Mouse (Mus musculus) megakaryocyte, embryonic 14.5 days (primary cell): ENCODE data around the gene Gpr119. TPM values are rescaled to one million over a fixed set of nuclear protein-coding genes. Genes with fewer than 3 reads are reported as not detected.

Experiments used
- H3K27me3 ChIP-seq: replicated peaks from 2 replicates; pipeline ENCODE3; 2012; ENCODE audit warnings: inconsistent platforms
- H3K36me3 ChIP-seq: replicated peaks from 2 replicates; pipeline ENCODE3; 2012; ENCODE audit warnings: low read length, inconsistent platforms, mixed read lengths
- H3K4me1 ChIP-seq: 2 replicates; pipeline ENCODE4 v1.6.1; 2012; ENCODE audit warnings: inconsistent platforms
- H3K4me3 ChIP-seq: replicated peaks from 2 replicates; pipeline ENCODE3; 2012; ENCODE audit warnings: moderate library complexity, mild to moderate bottlenecking, inconsistent platforms
- H3K9me3 ChIP-seq: 2 replicates; pipeline ENCODE4 v1.6.1; 2012; ENCODE audit warnings: inconsistent platforms
- FLI1 ChIP-seq: IDR thresholded peaks from 2 replicates; pipeline ENCODE4 v1.6.1; 2012; ENCODE audit warnings: low read length, inconsistent platforms, mixed read lengths
- GATA1 ChIP-seq: IDR thresholded peaks from 3 replicates; pipeline ENCODE4 v1.6.1; 2012; ENCODE audit warnings: mixed read lengths, low read length, inconsistent platforms, borderline replicate concordance
- polyA plus RNA-seq: library from polyadenylated mRNA; stranded (reverse); fragments of >175 nt; gene quantifications from 2 replicates; pipeline ENCODE4 v1.2.3, GENCODE M21; 2012; ENCODE audit warnings: low replicate concordance; ENCODE audit not compliant: insufficient read depth

Gene Gpr119
- not detected in 2 replicates for polyA plus RNA-seq

DNA sequence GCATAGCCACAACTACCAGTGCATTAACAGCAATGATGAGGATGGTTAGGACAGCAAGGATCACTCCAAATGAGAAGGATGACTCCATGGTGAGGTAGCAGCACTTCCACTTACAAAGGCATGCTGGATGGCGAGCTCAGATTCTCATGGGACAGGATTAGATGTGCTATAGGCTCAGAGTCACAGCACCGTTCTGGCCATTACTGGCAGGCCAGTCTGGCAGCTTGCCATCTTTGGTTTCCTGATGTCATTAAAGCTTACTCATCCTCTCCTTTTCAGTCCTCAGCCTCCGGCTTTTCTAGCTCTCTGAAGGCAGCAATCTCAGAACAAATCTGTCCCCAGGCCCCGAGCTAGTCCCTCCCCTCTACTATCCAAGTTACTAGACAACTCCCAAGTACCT, at the start of gene Gpr119:
TSS of gene Gpr119 (minus strand) at position 308 of the 400 bp plus-strand sequence.
- Histone ChIP-seq H3K36me3 (no peaks in the 10 kb centered on the region), H3K4me1 (peaks cover 6% of the 10 kb centered on the region; the same call in 1 of the 2 replicates), H3K27me3 (peaks cover 18% of the 10 kb centered on the region), H3K9me3 (no peaks in the 10 kb centered on the region), H3K4me3 (peak within 1 kb of the TSS; percentile 2)
- no peak for TF ChIP-seq FLI1
- no peak for TF ChIP-seq GATA1

DNA sequence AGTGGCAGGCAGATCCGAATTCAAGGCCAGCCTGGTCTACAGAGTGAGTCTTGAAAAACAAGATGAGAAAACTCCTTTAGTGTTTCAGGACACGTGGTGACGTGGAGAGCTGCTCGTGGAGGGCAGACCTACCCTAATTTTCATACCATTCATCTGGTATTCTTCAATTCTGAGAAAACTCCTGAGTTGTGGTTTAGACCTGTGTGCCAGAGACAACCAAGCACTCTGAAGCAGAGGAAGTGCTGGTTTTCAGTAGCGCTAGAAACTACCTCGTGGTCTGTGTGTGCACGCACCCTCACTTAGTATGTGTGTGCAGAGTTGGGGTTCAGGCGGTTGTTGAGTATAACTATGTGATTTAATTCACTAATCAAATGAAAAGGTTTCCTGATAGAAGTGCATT, 38.6 kb upstream of the Gpr119 start:
- Histone ChIP-seq H3K9me3 (no peaks in the 10 kb centered on the region), H3K27me3 (peaks cover 8% of the 10 kb centered on the region), H3K36me3 (peaks cover 40% of the 10 kb centered on the region), H3K4me1 (no peaks in the 10 kb centered on the region), H3K4me3 (no peak overlapping the region)
- TF ChIP-seq GATA1 (no peak), FLI1 (no peak)

- TF ChIP-seq FLI1, result no peak
- TF ChIP-seq GATA1, result no peak
- no peak overlapping the region for H3K4me3 ChIP-seq
- H3K36me3 ChIP-seq, result peaks cover 47% of the 10 kb centered on the region
Measured at GRCm38 (mm10) chrX:48709701-48710100, 35.4 kb upstream of the Gpr119 start.

GRCm38 (mm10) chrX:48694864-48695371, 20.6 kb upstream of the Gpr119 start, which contains the start of gene Rbmx2:
Gene Rbmx2, plus strand, starts transcription at chrX:48695004.
- peaks cover 6% of the 10 kb centered on the region for H3K27me3 ChIP-seq
- peak within 1 kb of the TSS; percentile 93 for H3K4me3 ChIP-seq
- H3K9me3 ChIP-seq, result no peaks in the 10 kb centered on the region
- peaks cover 11% of the 10 kb centered on the region for H3K4me1 ChIP-seq
- H3K36me3 ChIP-seq, result peaks cover 10% of the 10 kb centered on the region
- TF ChIP-seq GATA1, result no peak
- peak; percentile 71; the same call in 1 of the 2 replicates for TF ChIP-seq FLI1

More at GRCm38 (mm10) chrX:48709701-48710100, 35.4 kb upstream of the Gpr119 start:
- H3K9me3 ChIP-seq, result no peaks in the 10 kb centered on the region
- no peaks in the 10 kb centered on the region for H3K4me1 ChIP-seq
- peaks cover 8% of the 10 kb centered on the region for H3K27me3 ChIP-seq

DNA sequence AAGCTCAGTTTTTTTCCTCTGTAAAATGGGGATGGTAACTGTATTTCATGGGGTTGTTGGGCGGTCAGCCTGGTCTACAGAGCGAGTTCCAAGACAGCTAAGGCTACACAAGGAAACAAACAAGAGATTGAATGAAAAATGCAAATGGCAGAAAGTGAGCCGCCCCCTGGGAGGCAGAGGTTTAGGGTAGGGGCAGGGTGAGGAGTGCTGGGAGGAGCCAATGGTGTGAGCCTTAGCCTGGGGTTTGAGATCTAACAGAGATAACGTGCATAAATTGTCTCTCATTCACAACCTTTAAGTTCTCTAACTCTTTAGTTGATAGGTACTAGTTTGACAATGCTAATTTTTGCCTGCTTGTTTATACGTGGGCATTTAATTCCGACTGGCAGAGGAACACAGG, 20.2 kb upstream of the Gpr119 start:
- Histone ChIP-seq H3K4me3 (peak overlapping the region; percentile 93), H3K36me3 (peaks cover 10% of the 10 kb centered on the region), H3K9me3 (no peaks in the 10 kb centered on the region), H3K4me1 (peaks cover 11% of the 10 kb centered on the region), H3K27me3 (peaks cover 9% of the 10 kb centered on the region)
- TF ChIP-seq FLI1, result no peak
- no peak for TF ChIP-seq GATA1

GRCm38 (mm10) chrX:48683857-48684256, 9.6 kb upstream of the Gpr119 start:
- Histone ChIP-seq H3K36me3 (no peaks in the 10 kb centered on the region), H3K27me3 (peaks cover 2% of the 10 kb centered on the region), H3K4me3 (no peak overlapping the region), H3K4me1 (peaks cover 11% of the 10 kb centered on the region), H3K9me3 (no peaks in the 10 kb centered on the region)
- TF ChIP-seq GATA1 (no peak), FLI1 (no peak)

DNA sequence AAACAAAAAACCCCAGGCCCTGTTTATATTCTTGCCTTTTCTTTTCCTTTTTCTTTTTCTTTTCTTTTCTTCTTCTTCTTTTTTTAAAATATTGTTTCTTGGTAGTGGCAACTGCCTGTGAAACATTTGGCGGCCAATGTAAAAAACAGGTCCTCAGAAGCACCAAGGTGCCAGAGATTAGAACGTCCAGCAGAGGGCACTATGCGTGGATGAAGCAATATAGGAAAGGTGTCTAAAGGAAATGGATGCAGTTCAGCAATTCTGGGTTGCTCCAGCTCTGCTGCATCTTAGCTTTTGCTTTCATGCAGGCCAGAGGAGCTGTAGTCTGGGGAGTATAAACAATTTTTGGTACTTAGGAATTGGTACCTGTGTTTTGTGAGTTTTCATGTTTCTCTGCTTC, 9.2 kb upstream of the Gpr119 start:
- TF ChIP-seq FLI1 (no peak), GATA1 (no peak)

GRCm38 (mm10) chrX:48671714-48672113, 2.6 kb downstream of the Gpr119 start:
- no peaks in the 10 kb centered on the region for H3K9me3 ChIP-seq
- TF ChIP-seq GATA1, result no peak
- no peak for TF ChIP-seq FLI1
- peaks cover 15% of the 10 kb centered on the region for H3K4me1 ChIP-seq
- H3K27me3 ChIP-seq, result peaks cover 21% of the 10 kb centered on the region
- H3K36me3 ChIP-seq, result no peaks in the 10 kb centered on the region
- H3K4me3 ChIP-seq, result no peak overlapping the region

More for the DNA sequence above, 9.2 kb upstream of the Gpr119 start:
- peaks cover 2% of the 10 kb centered on the region for H3K27me3 ChIP-seq
- H3K36me3 ChIP-seq, result no peaks in the 10 kb centered on the region
- H3K9me3 ChIP-seq, result no peaks in the 10 kb centered on the region
- H3K4me3 ChIP-seq, result no peak overlapping the region
- H3K4me1 ChIP-seq, result peaks cover 11% of the 10 kb centered on the region

DNA sequence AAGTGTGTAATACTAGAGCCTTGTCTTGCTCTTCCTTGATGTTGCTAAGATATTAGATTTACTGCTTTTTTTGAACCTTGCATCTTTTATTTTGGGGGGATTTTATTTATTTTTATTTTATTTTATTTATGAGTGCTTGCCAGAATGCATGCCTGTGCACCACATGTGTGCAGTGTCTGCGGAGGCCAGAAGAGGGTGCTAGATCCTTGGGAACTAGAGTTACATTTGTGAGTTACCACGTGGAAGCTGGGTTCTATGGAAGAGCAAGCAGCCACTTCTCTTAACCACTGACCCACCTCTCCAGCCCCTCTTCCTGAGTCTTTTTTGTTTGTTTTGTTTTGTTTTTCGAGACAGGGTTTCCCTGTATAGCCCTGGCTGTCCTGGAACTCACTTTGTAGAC, 4.7 kb downstream of the Gpr119 start:
- peaks cover 17% of the 10 kb centered on the region for H3K4me1 ChIP-seq
- no peaks in the 10 kb centered on the region for H3K9me3 ChIP-seq
- H3K36me3 ChIP-seq, result no peaks in the 10 kb centered on the region
- H3K4me3 ChIP-seq, result no peak overlapping the region
- peaks cover 17% of the 10 kb centered on the region for H3K27me3 ChIP-seq
- TF ChIP-seq FLI1, result no peak
- no peak for TF ChIP-seq GATA1

- Histone ChIP-seq H3K9me3 (no peaks in the 10 kb centered on the region), H3K4me1 (peaks cover 11% of the 10 kb centered on the region; the same call in 1 of the 2 replicates), H3K27me3 (peaks cover 6% of the 10 kb centered on the region), H3K36me3 (peaks cover 2% of the 10 kb centered on the region), H3K4me3 (no peak overlapping the region)
- TF ChIP-seq GATA1, result no peak
- TF ChIP-seq FLI1, result no peak
Measured at GRCm38 (mm10) chrX:48666807-48667206, 7.5 kb downstream of the Gpr119 start.

- H3K36me3 ChIP-seq, result no peaks in the 10 kb centered on the region
- H3K4me1 ChIP-seq, result no peaks in the 10 kb centered on the region
- no peak overlapping the region for H3K4me3 ChIP-seq
- H3K9me3 ChIP-seq, result no peaks in the 10 kb centered on the region
- TF ChIP-seq FLI1 (no peak), GATA1 (no peak)
- H3K27me3 ChIP-seq, result peaks cover under 1% of the 10 kb centered on the region
Measured at GRCm38 (mm10) chrX:48644122-48644521, 30.2 kb downstream of the Gpr119 start.
